ENCODE assay signal across 7 mouse cellular contexts in genomic region chr13:9929978-9930377, GRCm38 (mm10).
DNase-seq lines count a peak whose midpoint lies in the region; ATAC-seq lines count a peak whose summit lies in the region.

No protein-coding gene starts in this region.

- H3K9ac ChIP-seq in forebrain, embryonic 12.5 days, result no peak overlapping the region

- H3K27me3 ChIP-seq in forebrain, embryonic 12.5 days, result no peaks in the 10 kb centered on the region

- ATAC-seq in forebrain, embryonic 12.5 days (ENCODE audit: low FRiP score), result peak; percentile 82; the same call in 1 of the 2 replicates

- H3K4me3 ChIP-seq in forebrain, embryonic 12.5 days (replicated peaks), result no peak overlapping the region

- no peaks in the 10 kb centered on the region for H3K36me3 ChIP-seq in forebrain, embryonic 12.5 days (replicated peaks)

- no peaks in the 10 kb centered on the region for H3K9me3 ChIP-seq in forebrain, embryonic 12.5 days

- H3K27ac ChIP-seq in forebrain, embryonic 12.5 days, result no peak overlapping the region

- WGBS in forebrain, embryonic 12.5 days, result 27% methylated on average over 2 of the region's 2 CpGs

- H3K4me1 ChIP-seq in forebrain, embryonic 12.5 days, result peaks cover 8% of the 10 kb centered on the region

- H3K4me2 ChIP-seq in forebrain, embryonic 12.5 days, result no peak overlapping the region

- peak; percentile 44 for DNase-seq in right cerebral cortex, adult 18-20 months
- no peak for DNase-seq in right cerebral cortex, postnatal 25 days
- DNase-seq in lung, adult 18-20 months, result peak; percentile 57 to 70
- DNase-seq in right cerebral cortex, adult 2 months (ENCODE audit: low spot score in 2 of 2), result peak; percentile 42 to 53
- DNase-seq in natural killer cell, adult 2 months (ENCODE audit: low spot score in 2 of 2), result no peak
- DNase-seq in urinary bladder, postnatal 36 days (ENCODE audit: low spot score in 2 of 2), result no peak

Comparison
In these comparisons a context has a peak if more than half of its experiments do, and no peak if none do; other contexts are left out.
1. DNase-seq: peak in right cerebral cortex, adult 18-20 months (single experiment), lung, adult 18-20 months (2 of 2) and right cerebral cortex, adult 2 months (2 of 2); none in right cerebral cortex, postnatal 25 days (single experiment), natural killer cell, adult 2 months (0 of 2) and urinary bladder, postnatal 36 days (0 of 2).